Mouse (Mus musculus) adrenal gland (tissue): ENCODE results near the gene Pigb.
"Not testable (repeated sequence)": the region's sequence is repeated elsewhere in the genome, so short reads cannot be mapped to it uniquely, and the experiment has no call there.

Source experiments
- intact Hi-C: fragments of 180-260 bp; cut with DNase I; formaldehyde crosslinking; loops from one replicate; pipeline ENCODE4 v1.15.1; 2025
- long read RNA-seq, 2 experiments: library from polyadenylated mRNA; unstranded; transcript quantifications; one replicate each; pipeline ENCODE4 v2.0.0; 2020; ENCODE audit warnings: borderline replicate concordance in 1 of 2; ENCODE audit not compliant: insufficient replicate concordance in 1 of 2

Gene Pigb
- long read RNA-seq, experiment 1, partial matches to known transcripts: 2 of 4 reads
- long read RNA-seq, experiment 1, other reads (novel, unspliced or antisense): 1 of 4 reads
- long read RNA-seq, experiment 2, partial matches to known transcripts: 0 of 3 reads
- long read RNA-seq, experiment 2, other reads (novel, unspliced or antisense): 0 of 3 reads

DNA sequence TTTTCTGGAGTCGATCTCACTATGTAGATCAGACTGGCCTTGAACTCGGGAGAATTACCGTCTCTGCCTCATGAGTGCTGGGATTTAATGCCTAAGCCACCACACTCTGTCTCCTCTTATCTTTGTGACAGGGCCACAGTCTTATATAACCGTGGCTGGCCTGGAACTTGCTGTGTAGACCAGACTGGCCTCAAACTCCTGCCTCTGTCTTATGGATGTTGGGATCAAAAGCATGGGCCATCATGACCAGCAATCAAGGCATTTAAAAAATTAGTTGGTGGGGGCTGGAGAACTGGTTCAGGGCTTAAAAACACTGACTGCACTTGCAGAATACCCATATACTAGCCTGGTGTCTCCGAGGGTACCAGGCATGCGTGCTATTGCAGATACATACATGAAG, at the start of gene Pigb:
TSS of gene Pigb (minus strand) at position 299 of the 400 bp plus-strand sequence.
- intact Hi-C loops: loop anchor here (5.0 kb wide), 1 partner anchor 73 kb away; no protein-coding TSS in a partner anchor

DNA sequence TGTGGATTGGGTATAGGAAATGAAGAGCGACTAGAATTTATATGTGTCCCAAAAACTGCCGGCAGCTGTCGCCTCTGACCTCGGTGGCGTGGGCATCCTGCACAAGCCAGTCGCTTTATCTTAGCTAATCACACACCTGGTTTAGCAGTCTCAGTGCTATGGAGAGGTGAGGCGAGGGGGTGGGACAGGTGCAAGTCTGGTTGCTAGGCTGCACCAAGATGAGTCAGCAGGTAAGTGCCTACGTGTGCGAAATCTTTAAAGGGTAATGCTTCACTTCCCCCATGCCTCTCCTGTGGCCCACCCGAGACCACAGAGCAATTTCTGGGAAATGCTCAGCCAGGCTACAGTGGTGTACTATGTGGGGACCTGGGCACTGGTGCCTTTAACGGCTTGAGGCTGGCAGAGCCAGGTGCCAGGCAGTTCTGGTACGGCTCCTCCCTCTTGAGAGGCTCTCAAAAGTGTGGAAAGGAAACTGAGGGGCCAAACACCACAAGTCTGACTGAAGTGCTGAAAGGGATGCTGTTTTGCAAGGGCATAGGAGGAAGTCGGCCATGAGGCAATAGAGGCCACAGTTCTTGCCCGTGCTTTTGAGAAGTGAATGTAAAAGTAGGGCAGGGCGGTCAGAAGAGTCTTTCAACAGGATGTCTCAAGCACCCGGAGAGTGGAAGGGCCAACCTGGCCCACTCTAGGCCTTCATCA, 49.2 kb upstream of the Pigb start:
- intact Hi-C loops: no loop called here

DNA sequence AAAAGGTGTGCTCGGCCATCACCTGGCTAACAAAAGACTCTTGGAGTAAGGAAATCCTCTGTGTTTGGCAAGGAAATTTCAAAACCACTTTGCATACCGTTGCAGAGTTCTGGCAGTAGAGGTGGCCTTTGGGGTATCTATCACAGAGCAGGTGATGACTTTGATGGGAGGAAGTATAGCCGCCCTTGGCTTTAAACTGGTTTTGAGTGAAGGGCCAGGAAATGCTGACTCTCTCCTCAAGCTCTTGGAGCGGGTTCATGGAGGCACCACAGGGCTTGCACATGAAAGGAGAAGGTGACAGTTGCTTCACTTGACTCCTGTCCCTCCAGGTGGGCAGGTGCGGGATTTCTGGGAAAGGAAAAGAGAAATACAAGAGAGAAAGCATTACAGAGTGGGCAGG, 47.4 kb upstream of the Pigb start:
- intact Hi-C loops: no loop called here

DNA sequence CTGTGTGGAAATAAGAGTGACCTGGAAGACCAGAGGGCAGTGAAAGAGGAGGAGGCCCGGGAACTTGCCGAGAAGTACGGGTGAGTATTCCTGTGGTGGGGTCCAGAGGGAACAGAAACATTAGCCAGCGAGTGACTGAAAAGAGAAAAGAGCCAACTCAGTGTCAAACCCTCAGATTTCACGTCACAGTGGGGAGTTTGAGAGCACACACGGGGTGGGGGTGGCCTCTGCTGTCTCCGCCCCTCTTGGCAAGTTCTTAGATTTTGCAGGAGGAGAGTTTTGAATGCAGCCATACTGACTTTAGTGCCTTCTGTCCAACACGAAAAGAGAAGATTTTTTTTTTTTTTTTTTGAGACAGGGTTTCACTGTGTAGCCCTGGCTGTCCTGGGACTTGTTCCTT, 46.9 kb upstream of the Pigb start:
- intact Hi-C loops: no loop called here

DNA sequence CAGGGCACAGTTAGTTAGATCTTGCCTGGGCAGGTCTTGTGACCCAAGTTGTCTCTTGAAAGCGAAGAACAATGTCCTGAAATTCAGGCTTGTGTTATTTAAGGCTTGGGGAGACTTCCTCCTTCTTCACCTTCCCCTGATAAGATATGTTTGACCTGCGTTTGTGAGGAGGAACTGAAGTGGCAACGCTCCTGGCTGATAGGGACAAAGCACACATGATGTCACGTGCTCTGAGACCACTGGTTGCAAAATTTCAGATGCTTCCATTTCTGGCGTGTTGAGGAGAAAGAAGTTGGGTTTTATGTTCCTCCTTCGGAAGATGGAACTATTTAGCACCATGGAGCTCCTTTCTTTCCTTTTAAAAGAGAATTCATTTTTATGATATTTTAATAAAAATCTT, 45.7 kb upstream of the Pigb start:
- intact Hi-C loops: no loop called here

DNA sequence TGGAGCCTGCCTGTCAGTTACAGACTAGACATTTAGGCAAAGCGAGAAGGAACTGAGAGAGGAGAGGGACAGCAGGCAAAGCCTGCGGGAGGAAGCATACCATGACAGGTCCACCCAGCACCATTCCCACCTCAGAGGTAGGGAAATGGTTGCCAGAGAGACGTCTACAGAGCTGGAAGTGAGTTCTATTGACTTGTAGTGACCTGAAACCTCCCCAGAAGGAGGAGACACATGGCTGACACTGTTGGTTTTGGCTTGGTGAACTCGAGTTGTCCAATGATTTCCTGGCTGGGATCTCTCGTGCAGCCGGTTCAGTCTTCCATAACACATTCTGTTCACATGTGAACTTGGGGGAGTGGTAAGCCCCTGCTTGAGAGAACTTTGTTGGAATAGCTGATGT, 43.8 kb upstream of the Pigb start:
- intact Hi-C loops: no loop called here

DNA sequence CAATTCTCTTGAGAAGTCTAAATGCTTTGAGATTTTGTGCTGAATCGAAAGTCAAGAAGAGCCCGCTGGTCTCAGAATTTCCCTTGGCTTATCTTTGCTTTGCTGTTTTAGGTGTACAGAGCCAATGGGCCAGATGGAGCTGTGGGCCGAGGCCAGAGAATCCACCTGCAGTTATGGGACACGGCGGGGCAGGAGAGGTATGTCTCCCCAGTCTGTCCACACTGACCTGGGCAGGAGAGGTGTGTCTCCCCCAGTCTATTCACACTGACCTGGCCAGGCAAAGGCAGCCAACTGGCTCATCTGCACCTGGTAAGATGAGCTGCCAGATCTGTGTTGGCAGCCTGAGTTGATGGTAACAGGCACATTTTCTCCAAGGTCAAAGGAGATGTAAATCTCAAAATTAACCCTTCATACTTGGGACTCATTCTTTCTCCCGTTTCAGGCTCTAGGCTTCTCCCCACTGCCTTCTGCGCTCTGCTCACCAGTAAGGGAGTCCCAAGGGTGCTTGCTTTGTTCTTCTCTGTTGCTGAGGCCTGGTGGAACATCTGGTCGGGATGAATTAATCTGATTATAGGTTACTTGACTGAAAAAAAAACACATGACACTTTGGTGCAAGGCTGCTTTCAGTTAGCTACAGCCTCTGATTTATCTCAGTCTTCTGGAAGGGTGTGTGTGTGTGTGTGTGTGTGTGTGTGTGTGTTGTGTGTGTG, 42.3 kb upstream of the Pigb start:
- intact Hi-C loops: no loop called here

DNA sequence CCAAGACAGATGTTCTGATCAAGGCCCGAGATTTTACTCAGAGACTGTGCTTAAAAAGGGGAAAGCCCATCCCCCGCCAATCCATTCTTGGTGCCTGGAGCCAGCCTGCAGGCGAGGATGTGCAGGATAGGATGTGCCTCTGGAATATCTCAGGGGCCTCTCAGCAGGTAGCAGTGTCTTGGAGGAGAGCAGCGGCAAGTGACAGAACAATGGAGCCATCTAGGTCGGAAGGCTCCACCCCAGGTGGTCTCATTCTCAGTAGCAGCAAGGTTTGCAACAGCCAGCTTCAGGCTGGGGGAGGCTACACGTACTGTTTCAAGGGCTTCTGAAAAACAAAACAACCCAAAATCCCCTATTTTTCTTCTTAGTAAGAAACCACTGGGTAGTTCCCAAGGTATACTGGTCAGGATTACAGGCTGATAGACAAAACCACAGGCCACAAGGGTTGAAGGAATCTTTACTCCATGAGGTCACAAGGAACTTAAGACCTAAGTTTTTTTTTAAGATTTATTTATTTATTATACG, 39.7 kb upstream of the Pigb start:
- intact Hi-C loops: no loop called here

DNA sequence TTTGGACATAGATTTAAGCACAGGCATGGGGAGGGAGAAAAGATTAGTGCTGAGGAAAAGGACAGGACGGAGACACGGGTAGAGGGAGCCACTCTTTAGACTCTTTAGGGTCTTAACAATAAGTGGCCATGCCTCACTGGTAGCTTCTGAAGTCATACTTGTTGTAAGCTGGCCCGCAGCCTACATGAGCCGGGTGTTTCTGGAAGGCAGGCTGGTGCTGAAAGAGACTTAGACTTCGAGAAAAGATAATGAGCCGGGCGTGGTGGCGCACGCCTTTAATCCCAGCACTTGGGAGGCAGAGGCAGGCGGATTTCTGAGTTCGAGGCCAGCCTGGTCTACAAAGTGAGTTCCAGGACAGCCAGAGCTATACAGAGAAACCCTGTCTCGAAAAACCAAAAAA, 39.2 kb upstream of the Pigb start:
- intact Hi-C loops: not testable (repeated sequence)

DNA sequence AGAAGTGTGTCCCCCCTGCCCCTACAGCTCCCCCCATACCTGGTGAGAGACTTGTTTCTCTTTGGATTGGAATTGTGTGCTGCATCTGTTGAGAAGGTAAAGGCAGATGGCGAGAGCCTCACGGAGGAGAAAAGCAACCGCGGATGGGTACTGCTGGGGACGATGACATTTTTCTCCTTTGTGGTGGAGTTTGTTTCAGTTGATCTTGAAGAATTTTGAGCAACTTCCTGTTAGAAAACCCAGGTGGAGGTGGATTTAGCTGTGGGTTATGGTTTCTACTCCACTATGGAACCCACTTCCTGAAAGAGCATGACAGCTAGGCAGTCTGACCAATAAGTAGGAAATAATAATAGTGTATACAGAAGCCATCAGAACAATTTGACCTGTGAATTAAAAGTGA, 33.0 kb upstream of the Pigb start:
- intact Hi-C loops: no loop called here

DNA sequence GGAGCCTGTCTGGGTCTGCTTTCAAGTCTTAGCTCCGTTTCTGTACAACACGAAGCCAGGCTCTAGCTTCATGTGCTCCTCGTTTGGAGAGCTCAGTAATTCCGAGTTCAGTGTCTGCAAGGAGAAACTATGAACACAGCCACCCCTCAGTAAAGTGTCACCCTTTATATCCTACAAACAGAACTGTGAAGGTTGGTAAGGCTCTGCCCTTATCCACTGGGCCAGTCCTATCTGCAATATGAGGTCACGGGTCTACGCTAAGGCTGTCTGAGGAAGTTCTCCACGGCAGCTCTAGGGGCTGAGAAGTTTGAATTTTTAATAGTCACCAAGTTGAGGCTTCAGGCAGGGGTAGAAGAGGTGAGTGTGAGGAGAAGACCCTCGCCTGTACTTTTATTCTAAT, 32.2 kb upstream of the Pigb start:
- intact Hi-C loops: no loop called here

DNA sequence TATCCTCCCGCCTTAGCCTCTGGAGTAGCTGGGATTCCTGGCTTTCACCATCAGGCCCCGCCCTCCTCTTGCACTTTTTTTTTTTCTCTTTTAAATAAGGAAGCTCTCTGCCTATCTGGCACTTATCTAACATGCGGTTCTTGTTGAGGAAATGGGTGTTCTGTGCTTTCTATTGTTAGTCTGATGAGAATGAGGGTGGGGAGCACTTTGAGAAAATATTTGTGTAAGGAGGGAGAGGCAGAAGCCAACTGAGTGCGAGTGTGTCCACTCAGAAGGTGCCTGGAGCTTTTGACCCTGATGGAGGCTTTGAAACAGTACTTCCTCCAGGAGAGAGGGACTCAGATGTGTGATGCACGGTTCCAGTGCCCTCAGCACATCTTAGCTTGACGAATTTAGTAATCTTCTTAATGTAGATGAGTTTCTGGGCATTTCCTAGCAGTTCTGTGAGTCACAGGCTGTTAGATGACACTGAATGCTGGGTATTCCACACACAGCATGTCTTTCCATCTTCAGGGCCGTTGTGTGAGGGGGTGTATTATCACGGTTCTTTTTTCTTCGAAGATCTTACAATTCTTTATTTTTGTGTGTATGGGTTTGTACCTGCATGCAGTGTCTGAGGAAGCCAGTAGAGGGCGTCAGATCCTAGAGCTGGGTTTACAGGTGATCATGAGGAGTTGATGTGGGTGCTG, 30.9 kb upstream of the Pigb start:
- intact Hi-C loops: no loop called here

DNA sequence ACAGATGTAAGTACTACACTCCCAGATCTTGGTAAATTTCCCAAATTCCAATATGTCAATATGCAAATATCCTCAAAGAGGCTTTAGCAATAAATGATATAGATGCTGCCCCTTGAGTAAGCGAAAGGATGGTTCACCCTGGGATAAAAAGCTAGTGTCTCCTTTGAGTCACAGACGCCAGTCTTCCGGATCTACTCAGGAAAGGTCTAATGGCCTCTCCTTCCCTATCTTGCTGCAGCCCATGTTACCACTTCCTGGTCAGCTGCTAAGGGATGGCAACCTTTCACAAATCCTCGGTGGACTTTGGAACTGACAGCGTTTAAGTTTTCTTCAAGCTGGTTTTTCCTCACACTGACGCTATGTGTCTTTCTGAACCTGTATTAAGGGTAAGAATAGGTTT, 28.5 kb upstream of the Pigb start:
- intact Hi-C loops: no loop called here

DNA sequence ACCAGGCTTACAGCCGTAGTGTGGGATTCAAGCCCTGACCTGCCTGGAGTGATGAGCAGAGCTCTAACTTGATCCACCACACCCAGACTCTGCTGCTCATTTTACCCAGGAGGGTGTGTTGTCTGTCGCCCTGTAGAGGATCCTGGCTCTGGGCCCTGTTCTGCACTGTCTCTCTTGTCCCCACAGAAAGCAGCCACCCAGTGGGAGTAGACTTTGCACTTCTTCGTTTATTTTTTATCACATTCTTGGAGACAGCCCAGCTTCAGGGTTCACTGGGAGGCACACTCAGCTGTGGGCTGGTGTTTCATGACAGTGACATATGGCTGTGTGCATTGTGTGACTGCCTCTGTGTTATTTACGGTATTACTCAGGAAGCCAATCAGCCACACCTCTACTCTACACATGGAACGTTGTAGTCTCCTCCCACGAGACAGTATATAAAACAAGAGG, 28.1 kb upstream of the Pigb start:
- intact Hi-C loops: no loop called here

DNA sequence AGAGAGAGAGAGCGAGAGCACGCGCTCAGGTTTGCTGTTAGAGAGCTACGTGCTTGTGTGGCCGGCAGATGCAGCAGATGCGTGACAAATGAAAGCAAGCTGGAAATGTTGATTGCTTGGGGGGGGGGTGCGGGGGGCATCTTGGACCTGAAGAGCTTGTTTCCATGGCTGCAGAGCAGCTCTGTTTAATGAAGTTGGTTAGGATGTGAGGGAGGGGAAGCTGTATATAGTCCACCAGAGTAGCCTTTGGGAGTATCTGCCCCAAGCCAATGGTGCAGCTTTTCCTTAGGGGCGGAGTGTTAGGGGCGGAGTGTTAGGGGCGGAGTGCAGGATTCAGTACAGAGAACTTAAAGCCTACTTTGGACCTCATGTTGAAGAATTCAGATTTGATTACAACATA, 26.9 kb upstream of the Pigb start:
- intact Hi-C loops: no loop called here

DNA sequence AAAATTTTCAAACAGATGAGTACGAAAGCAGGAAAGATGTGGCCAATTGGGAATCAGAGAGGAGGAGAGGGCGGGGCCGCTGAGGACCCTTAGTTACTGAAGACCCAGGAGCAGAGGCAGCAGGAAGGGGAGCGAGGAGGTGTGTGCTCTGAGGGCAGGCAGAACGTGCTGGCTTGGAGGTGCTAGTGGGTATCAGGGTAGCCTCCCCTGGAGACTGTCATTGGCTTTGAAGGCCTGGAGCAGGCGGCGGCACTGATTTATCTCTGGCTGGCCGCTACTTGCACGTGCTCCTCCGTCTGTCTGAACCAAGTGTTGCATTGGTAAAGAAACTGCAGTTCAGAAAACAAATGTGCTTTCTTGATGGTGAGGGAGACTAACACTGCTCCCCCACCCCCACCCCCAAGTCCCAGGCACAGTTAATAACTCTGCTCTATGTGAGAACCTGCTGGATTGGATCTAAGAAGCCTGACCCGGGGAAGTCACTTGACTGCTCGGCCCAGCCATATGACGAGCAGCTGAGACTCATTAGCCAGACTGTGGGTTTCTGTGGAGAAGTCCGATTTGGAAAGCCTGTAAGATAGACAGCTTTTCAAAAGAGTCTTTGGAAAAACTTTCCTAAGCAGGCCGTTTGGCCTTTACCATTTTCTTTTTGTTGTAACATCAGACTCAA, 23.6 kb upstream of the Pigb start:
- intact Hi-C loops: no loop called here

DNA sequence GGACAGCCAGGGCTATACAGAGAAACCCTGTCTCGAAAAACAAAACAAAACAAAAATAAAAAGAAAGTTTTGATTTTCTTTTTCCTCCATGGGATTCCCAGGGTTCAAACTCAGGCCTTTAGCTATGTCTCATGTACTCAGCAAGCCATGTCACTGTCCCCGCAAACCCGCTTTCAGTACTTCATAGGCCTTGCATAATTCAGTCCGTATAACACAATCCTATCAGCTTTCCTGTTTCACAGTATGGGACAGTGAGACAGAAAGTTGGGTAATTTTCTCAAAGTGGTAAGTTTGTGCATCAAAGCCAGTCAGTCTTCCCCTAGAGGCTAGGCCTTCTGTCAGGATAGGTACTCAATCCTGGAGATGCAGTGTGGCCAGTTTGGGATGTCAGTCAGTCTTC, 19.0 kb upstream of the Pigb start:
- intact Hi-C loops: no loop called here

DNA sequence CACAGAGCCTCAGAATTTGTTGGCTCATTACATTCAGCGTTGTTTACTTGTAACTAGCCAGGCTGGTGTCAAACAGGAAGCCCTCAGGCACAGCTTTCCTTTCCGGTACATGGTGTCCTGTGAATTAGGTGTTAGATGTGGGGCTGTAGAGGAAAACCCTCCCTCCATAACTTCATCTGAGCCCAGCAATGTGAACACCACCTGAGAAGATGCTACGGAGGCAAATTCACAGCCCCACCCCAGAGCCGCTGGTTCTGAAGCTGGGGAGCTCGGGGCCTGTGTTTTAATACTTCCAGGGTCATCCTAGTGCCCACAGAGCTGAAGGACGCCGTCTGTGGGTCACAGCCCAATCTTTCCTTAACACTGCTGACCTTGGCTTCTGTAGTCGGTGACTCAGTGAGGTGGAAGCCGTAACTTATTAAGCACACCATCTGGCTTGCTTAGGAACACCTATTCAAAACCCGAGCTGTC, 15.3 kb upstream of the Pigb start:
- intact Hi-C loops: no loop called here

DNA sequence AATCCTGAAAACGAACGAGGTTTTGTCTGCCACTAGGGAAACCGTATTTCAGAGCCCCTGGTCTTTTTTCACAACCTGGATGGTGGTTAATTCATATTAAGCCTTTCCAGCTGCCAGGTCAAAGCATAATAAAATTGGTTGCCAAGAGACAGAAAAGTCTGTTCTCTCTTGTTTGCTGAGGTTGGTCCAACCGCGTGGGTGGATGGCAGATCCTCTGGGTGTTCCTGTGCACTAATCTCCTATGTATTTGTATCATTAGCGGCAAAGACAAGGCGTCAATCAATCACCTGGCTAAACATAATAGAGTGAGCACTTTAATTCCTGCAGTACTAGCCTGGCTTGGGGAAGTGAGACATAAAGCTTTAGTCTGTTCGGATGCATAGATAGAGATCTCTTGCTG, 10.4 kb upstream of the Pigb start:
- intact Hi-C loops: no loop called here

DNA sequence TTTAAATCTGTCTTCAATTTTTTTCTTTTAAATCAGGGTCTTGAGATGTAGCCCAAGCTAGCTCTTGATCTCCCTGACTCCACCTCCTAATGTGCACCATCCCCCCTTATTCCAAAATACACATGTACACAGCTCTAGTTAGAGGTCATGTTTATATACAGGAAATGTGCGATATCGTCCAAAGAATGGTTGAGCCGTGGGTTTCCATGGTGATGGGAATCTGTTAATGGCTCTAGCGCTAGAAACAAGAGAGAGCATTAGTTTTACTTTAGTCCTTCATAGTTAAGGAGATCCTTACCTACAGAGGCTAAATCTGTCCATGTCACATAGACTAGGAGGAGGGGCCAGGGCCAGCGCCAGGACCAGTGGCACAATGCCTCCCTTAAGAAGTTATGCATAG, 9.7 kb upstream of the Pigb start:
- intact Hi-C loops: no loop called here

DNA sequence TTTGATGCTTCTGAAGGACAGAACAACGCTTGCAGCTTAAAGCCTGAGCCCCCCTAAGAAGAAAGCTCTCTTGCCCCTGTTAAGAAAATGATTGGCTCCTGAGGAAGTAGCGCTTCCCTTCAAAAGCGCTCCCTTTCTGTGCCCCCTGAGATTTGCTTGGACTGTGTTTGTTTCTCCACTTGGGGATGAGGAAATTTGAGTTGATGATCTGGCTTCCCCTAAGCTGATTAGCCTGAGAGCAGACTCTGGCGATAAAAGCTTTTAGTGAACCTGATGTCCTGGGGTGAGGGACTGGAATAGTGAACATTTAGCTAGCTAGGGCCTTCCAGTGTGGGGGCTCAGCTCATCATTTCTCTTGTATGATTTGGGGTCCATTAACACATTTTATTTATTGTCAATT, 8.7 kb upstream of the Pigb start:
- intact Hi-C loops: no loop called here
